Mouse (Mus musculus): Measurements from ENCODE around the gene Hsd17b12. TPM values are rescaled to one million over a fixed set of nuclear protein-coding genes. Genes with fewer than 3 reads are reported as not detected.

The Hsd17b12 gene
- polyA plus RNA-seq, 1 experiment, result 26.7 TPM

DNA sequence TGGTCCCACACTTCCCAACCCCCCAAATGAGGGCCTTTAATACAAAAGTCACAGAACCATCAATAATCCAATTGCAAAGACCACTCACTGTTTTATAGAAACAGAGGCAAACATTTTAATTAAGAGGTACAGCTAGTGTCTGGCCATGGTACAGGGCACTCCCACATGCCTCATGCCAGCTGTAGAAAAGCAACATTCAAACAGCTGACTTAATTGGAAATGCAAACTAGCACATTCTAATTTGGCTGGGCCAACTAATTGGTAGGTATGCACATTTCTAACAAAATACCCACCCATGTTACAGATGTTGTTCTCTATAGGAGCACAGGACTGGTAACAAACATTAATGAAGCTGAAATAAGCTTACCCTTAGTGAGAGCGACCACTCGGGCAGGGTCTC lies 54.0 kb downstream of the Hsd17b12 start:
- TF ChIP-seq GATA1 (IDR thresholded peaks at IDR 0.05; ENCODE audit: borderline replicate concordance, low read length) (no peak), FLI1 (IDR thresholded peaks at IDR 0.05; ENCODE audit: low read length) (no peak)
- Histone ChIP-seq H3K27me3 (replicated peaks) (no peaks in the 10 kb centered on the region), H3K9me3 (no peaks in the 10 kb centered on the region), H3K4me3 (replicated peaks) (no peak overlapping the region), H3K36me3 (replicated peaks; ENCODE audit: low read length) (peaks cover 46% of the 10 kb centered on the region), H3K4me1 (0 out of 2 replicates have a peak, but pooled peaks cover 7% of the 10 kb centered on the region)

GRCm38 (mm10) chr2:94089901-94090300 lies 67.9 kb downstream of the Hsd17b12 start:
- Histone ChIP-seq H3K9me3 (no peaks in the 10 kb centered on the region), H3K4me3 (replicated peaks) (no peak overlapping the region)

GRCm38 (mm10) chr2:94069482-94069881 lies 88.3 kb downstream of the Hsd17b12 start:
- Histone ChIP-seq H3K36me3 (replicated peaks; ENCODE audit: low read length) (peaks cover 60% of the 10 kb centered on the region), H3K27me3 (replicated peaks) (no peaks in the 10 kb centered on the region), H3K4me3 (replicated peaks) (no peak overlapping the region), H3K9me3 (no peaks in the 10 kb centered on the region), H3K4me1 (peaks cover 6% of the 10 kb centered on the region)
- no peak for TF ChIP-seq FLI1 (IDR thresholded peaks at IDR 0.05; ENCODE audit: low read length)
- TF ChIP-seq GATA1 (IDR thresholded peaks at IDR 0.05; ENCODE audit: borderline replicate concordance, low read length), result no peak

More at GRCm38 (mm10) chr2:94089901-94090300, 67.9 kb downstream of the Hsd17b12 start:
- Histone ChIP-seq H3K4me1 (peaks cover 18% of the 10 kb centered on the region), H3K27me3 (replicated peaks) (no peaks in the 10 kb centered on the region), H3K36me3 (replicated peaks; ENCODE audit: low read length) (peaks cover 32% of the 10 kb centered on the region)
- no peak for TF ChIP-seq GATA1 (IDR thresholded peaks at IDR 0.05; ENCODE audit: borderline replicate concordance, low read length)
- no peak for TF ChIP-seq FLI1 (IDR thresholded peaks at IDR 0.05; ENCODE audit: low read length)

- H3K36me3 ChIP-seq (replicated peaks; ENCODE audit: low read length), result peaks cover 55% of the 10 kb centered on the region
These were observed 91.1 kb downstream of the Hsd17b12 start for GRCm38 (mm10) chr2:94066540-94067135.

DNA sequence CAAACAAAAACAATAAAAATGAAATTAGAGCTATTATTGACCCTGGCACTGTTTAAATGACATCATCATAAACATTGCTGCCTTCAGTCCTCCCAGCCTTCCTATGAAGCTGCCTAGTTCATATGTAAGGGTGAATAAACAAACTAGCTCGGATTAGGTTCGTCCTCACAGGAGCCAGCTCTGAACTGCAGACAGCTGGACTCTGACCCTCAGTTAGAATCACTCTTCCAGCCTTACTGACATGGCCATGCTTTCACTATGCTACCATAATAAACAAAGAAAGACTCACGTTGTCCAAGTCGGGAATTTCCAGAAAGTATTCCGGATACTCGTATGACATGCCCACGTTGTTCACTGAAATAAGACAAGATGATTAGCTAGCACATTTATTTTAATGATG lies 91.6 kb downstream of the Hsd17b12 start:
- no peaks in the 10 kb centered on the region for H3K9me3 ChIP-seq
- TF ChIP-seq GATA1 (IDR thresholded peaks at IDR 0.05; ENCODE audit: borderline replicate concordance, low read length) (no peak), FLI1 (IDR thresholded peaks at IDR 0.05; ENCODE audit: low read length) (no peak)
- H3K27me3 ChIP-seq (replicated peaks), result no peaks in the 10 kb centered on the region
- no peak overlapping the region for H3K4me3 ChIP-seq (replicated peaks)
- peaks cover 57% of the 10 kb centered on the region for H3K36me3 ChIP-seq (replicated peaks; ENCODE audit: low read length)
- H3K4me1 ChIP-seq, result peaks cover 6% of the 10 kb centered on the region

More at GRCm38 (mm10) chr2:94066540-94067135, 91.1 kb downstream of the Hsd17b12 start:
- TF ChIP-seq FLI1 (IDR thresholded peaks at IDR 0.05; ENCODE audit: low read length) (no peak), GATA1 (IDR thresholded peaks at IDR 0.05; ENCODE audit: borderline replicate concordance, low read length) (no peak)
- Histone ChIP-seq H3K4me3 (replicated peaks) (no peak overlapping the region), H3K27me3 (replicated peaks) (no peaks in the 10 kb centered on the region), H3K4me1 (peaks cover 6% of the 10 kb centered on the region), H3K9me3 (no peaks in the 10 kb centered on the region)

- H3K27me3 ChIP-seq (replicated peaks), result no peaks in the 10 kb centered on the region
- H3K9me3 ChIP-seq, result no peaks in the 10 kb centered on the region
- H3K4me3 ChIP-seq (replicated peaks), result no peak overlapping the region
- peaks cover 50% of the 10 kb centered on the region for H3K36me3 ChIP-seq (replicated peaks; ENCODE audit: low read length)
- peaks cover 3% of the 10 kb centered on the region; the same call in 1 of the 2 replicates for H3K4me1 ChIP-seq
- TF ChIP-seq GATA1 (IDR thresholded peaks at IDR 0.05; ENCODE audit: borderline replicate concordance, low read length) (no peak), FLI1 (IDR thresholded peaks at IDR 0.05; ENCODE audit: low read length) (no peak)
These were observed 95.0 kb downstream of the Hsd17b12 start for GRCm38 (mm10) chr2:94062791-94063190.

- Histone ChIP-seq H3K9me3 (no peaks in the 10 kb centered on the region), H3K4me1 (peaks cover 6% of the 10 kb centered on the region; the same call in 1 of the 2 replicates), H3K36me3 (replicated peaks; ENCODE audit: low read length) (peaks cover 30% of the 10 kb centered on the region), H3K27me3 (replicated peaks) (no peaks in the 10 kb centered on the region), H3K4me3 (replicated peaks) (no peak overlapping the region)
- TF ChIP-seq GATA1 (IDR thresholded peaks at IDR 0.05; ENCODE audit: borderline replicate concordance, low read length) (no peak), FLI1 (IDR thresholded peaks at IDR 0.05; ENCODE audit: low read length) (no peak)
These were observed 98.3 kb downstream of the Hsd17b12 start for GRCm38 (mm10) chr2:94059459-94059858.

DNA sequence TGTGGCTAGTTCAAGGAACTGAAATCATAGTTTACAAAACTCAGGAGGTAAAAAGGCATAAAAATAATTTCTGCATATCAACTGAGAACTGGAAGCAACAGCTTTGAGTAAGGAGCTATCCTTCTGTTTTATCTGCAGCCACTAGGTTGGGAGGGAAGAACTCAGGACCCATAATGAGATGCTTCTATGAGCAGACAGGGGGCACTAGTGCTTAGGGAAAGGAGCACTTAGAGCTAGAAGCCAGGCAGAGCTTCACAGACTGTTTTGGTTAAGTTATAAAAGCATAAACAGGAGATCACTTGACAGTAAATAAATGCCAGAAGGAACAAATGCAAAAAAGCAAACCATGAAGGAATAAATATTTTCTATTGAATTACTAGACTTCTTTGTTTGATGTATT lies 103.0 kb downstream of the Hsd17b12 start:
- no peaks in the 10 kb centered on the region for H3K9me3 ChIP-seq
- H3K27me3 ChIP-seq (replicated peaks), result no peaks in the 10 kb centered on the region
- TF ChIP-seq GATA1 (IDR thresholded peaks at IDR 0.05; ENCODE audit: borderline replicate concordance, low read length) (no peak), FLI1 (IDR thresholded peaks at IDR 0.05; ENCODE audit: low read length) (no peak)
- H3K36me3 ChIP-seq (replicated peaks; ENCODE audit: low read length), result peaks cover 38% of the 10 kb centered on the region
- H3K4me3 ChIP-seq (replicated peaks), result no peak overlapping the region
- peaks cover 6% of the 10 kb centered on the region; the same call in 1 of the 2 replicates for H3K4me1 ChIP-seq

- no peaks in the 10 kb centered on the region for H3K9me3 ChIP-seq
- H3K4me1 ChIP-seq, result peaks cover 2% of the 10 kb centered on the region; the same call in 1 of the 2 replicates
- no peaks in the 10 kb centered on the region for H3K27me3 ChIP-seq (replicated peaks)
- H3K36me3 ChIP-seq (replicated peaks; ENCODE audit: low read length), result peaks cover 45% of the 10 kb centered on the region
- no peak for TF ChIP-seq FLI1 (IDR thresholded peaks at IDR 0.05; ENCODE audit: low read length)
- no peak overlapping the region for H3K4me3 ChIP-seq (replicated peaks)
These were observed 105.8 kb downstream of the Hsd17b12 start for GRCm38 (mm10) chr2:94051952-94052351.

GRCm38 (mm10) chr2:94050901-94051300 lies 106.9 kb downstream of the Hsd17b12 start:
- H3K27me3 ChIP-seq (replicated peaks), result no peaks in the 10 kb centered on the region
- H3K4me3 ChIP-seq (replicated peaks), result no peak overlapping the region
- H3K4me1 ChIP-seq, result no peaks in the 10 kb centered on the region
- peaks cover 42% of the 10 kb centered on the region for H3K36me3 ChIP-seq (replicated peaks; ENCODE audit: low read length)
- no peaks in the 10 kb centered on the region for H3K9me3 ChIP-seq
- TF ChIP-seq FLI1 (IDR thresholded peaks at IDR 0.05; ENCODE audit: low read length) (no peak), GATA1 (IDR thresholded peaks at IDR 0.05; ENCODE audit: borderline replicate concordance, low read length) (no peak)
